Mouse (Mus musculus): ENCODE data around the gene Mettl7b.

Mettl7b gene

GRCm38 (mm10) chr10:128947496-128947895 is 13.3 kb downstream of the Mettl7b start:
- no peak for ATAC-seq (ENCODE audit: low TSS enrichment)

- ATAC-seq (ENCODE audit: low TSS enrichment), result no peak
These were observed 15.1 kb downstream of the Mettl7b start for GRCm38 (mm10) chr10:128945675-128946074.

GRCm38 (mm10) chr10:128940475-128941061 is 20.2 kb downstream of the Mettl7b start:
- no peak for ATAC-seq (ENCODE audit: low TSS enrichment)

GRCm38 (mm10) chr10:128938974-128939373 is 21.8 kb downstream of the Mettl7b start:
- ATAC-seq (ENCODE audit: low TSS enrichment), result no peak

GRCm38 (mm10) chr10:128938457-128938856 is 22.3 kb downstream of the Mettl7b start:
- ATAC-seq (ENCODE audit: low TSS enrichment), result no peak

- no peak for ATAC-seq (ENCODE audit: low TSS enrichment)
These were observed 22.9 kb downstream of the Mettl7b start for GRCm38 (mm10) chr10:128937756-128938390.

- ATAC-seq (ENCODE audit: low TSS enrichment), result no peak
These were observed 24.9 kb downstream of the Mettl7b start for GRCm38 (mm10) chr10:128935826-128936440.

GRCm38 (mm10) chr10:128934997-128935787 is 25.6 kb downstream of the Mettl7b start:
- no peak for ATAC-seq (ENCODE audit: low TSS enrichment)

GRCm38 (mm10) chr10:128933976-128934721 is 26.6 kb downstream of the Mettl7b start:
- peak; percentile 17; the same call in 1 of the 2 replicates for ATAC-seq (ENCODE audit: low TSS enrichment)

GRCm38 (mm10) chr10:128933574-128933973 is 27.2 kb downstream of the Mettl7b start, which contains the start of gene Itga7:
Gene Itga7, plus strand, starts transcription at chr10:128933818.
- peak; percentile 72 for ATAC-seq (ENCODE audit: low TSS enrichment)

- no peak for ATAC-seq (ENCODE audit: low TSS enrichment)
These were observed 29.3 kb downstream of the Mettl7b start for GRCm38 (mm10) chr10:128931441-128931840.

- no peak for ATAC-seq (ENCODE audit: low TSS enrichment)
These were observed 31.0 kb downstream of the Mettl7b start for GRCm38 (mm10) chr10:128929638-128930378.

GRCm38 (mm10) chr10:128928356-128928755 is 32.4 kb downstream of the Mettl7b start:
- no peak for ATAC-seq (ENCODE audit: low TSS enrichment)

GRCm38 (mm10) chr10:128923935-128924334 is 36.9 kb downstream of the Mettl7b start, which contains the start of gene Bloc1s1:
Gene Bloc1s1, minus strand, starts transcription at chr10:128924035.
- peak; percentile 10; the same call in 1 of the 2 replicates for ATAC-seq (ENCODE audit: low TSS enrichment)

GRCm38 (mm10) chr10:128923013-128923691 is 37.6 kb downstream of the Mettl7b start:
- ATAC-seq (ENCODE audit: low TSS enrichment), result peak; percentile 91

GRCm38 (mm10) chr10:128922822-128923012 is 38.1 kb downstream of the Mettl7b start, which contains the start of gene Rdh5:
Gene Rdh5, minus strand, starts transcription at chr10:128922888.
- no peak for ATAC-seq (ENCODE audit: low TSS enrichment)

- no peak for ATAC-seq (ENCODE audit: low TSS enrichment)
These were observed 38.6 kb downstream of the Mettl7b start for GRCm38 (mm10) chr10:128921883-128922821.

GRCm38 (mm10) chr10:128921251-128921650 is 39.5 kb downstream of the Mettl7b start:
- ATAC-seq (ENCODE audit: low TSS enrichment), result no peak

GRCm38 (mm10) chr10:128920736-128921161 is 40.0 kb downstream of the Mettl7b start:
- ATAC-seq (ENCODE audit: low TSS enrichment), result no peak

Measured in frontal cortex, adult (tissue).